Mouse (Mus musculus): ENCODE measurements around the gene Clic6.

DNA sequence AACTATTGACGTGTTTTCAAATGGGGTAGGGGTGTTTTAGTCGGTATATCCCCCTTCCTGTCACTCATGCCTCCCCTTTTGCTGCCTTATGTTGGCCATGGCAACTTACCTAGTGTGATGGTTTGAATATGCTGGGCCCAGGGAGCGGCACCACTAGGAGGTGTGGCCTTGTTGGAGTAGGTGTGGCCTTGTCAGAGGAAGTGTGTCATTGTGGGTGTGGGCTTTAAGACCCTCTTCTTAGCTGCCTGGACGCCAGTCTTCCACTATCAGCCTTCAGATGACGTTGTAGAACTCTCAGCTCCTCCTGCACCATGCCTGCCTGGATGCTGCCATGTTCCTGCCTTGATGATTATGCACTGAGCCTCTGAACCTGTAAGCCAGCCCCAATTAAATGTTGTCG lies 14.8 kb upstream of the Clic6 start, which contains the start of gene Rcan1:
- TF ChIP-seq GATA1 (IDR thresholded peaks at IDR 0.05; ENCODE audit: low read length) (no peak), TAL1 (IDR thresholded peaks at IDR 0.05; ENCODE audit: low read length) (no peak)
